Mouse (Mus musculus): ENCODE results near the gene Tmem205.

GRCm38 (mm10) chr9:21948146-21948545, 20.8 kb upstream of the Tmem205 start:
- TF ChIP-seq GATA1 (IDR thresholded peaks at IDR 0.05; ENCODE audit: borderline replicate concordance, low read length) (no peak), FLI1 (IDR thresholded peaks at IDR 0.05; ENCODE audit: low read length) (no peak)
